Mouse (Mus musculus): ENCODE measurements around the gene Tarm1.

GRCm38 (mm10) chr7:3472774-3473173 lies 29.6 kb downstream of the Tarm1 start:
- TF ChIP-seq CTCF (IDR thresholded peaks at IDR 0.05; ENCODE audit: insufficient read depth, low read length): no peak
- no peak for TF ChIP-seq POLR2A (IDR thresholded peaks at IDR 0.05; ENCODE audit: borderline replicate concordance, extremely low read depth, low read depth, low read length)
